Mouse (Mus musculus) midbrain, embryonic 16.5 days (tissue): ENCODE data around the gene Zfp558. TPM values are rescaled to one million over a fixed set of nuclear protein-coding genes. Genes with fewer than 3 reads are reported as not detected.
"Not testable (repeated sequence)": the region's sequence is repeated elsewhere in the genome, so short reads cannot be mapped to it uniquely, and the experiment has no call there.

Experiments used
- ATAC-seq: fragments of 200-750 bp; cut with Nextera tagmentation; 2 replicates; pipeline ENCODE4 v1.8.0; 2017; ENCODE audit warnings: moderate TSS enrichment
- H3K27ac ChIP-seq: fragments of 300-500 bp; sonication (generic); 2 replicates; pipeline ENCODE4 v1.5.1; 2014; ENCODE audit warnings: mild to moderate bottlenecking, low read length, mixed read lengths
- H3K27me3 ChIP-seq: fragments of 300-500 bp; sonication (generic); 2 replicates; pipeline ENCODE4 v1.6.1; 2014; ENCODE audit warnings: low read depth, low read length, mixed read lengths; ENCODE audit not compliant: control insufficient read depth, insufficient read depth
- H3K36me3 ChIP-seq: fragments of 300-500 bp; sonication (generic); 2 replicates; pipeline ENCODE4 v1.6.1; 2014; ENCODE audit warnings: mild to moderate bottlenecking, low read length, moderate library complexity, mixed read lengths; ENCODE audit not compliant: control insufficient read depth, insufficient read depth
- H3K4me1 ChIP-seq: fragments of 300-500 bp; sonication (generic); 2 replicates; pipeline ENCODE4 v1.6.1; 2014; ENCODE audit warnings: mild to moderate bottlenecking, low read length, mixed read lengths; ENCODE audit not compliant: control insufficient read depth, insufficient read depth
- H3K4me2 ChIP-seq: fragments of 300-500 bp; sonication (generic); 2 replicates; pipeline ENCODE4 v1.6.1; 2014; ENCODE audit warnings: mild to moderate bottlenecking, low read length, mixed read lengths
- H3K4me3 ChIP-seq: fragments of 300-500 bp; sonication (generic); 2 replicates; pipeline ENCODE4 v1.5.1; 2014; ENCODE audit warnings: low read depth, mild to moderate bottlenecking, low read length, moderate library complexity, mixed read lengths
- H3K9ac ChIP-seq: fragments of 300-500 bp; sonication (generic); 2 replicates; pipeline ENCODE4 v1.6.1; 2014; ENCODE audit warnings: low read depth, low read length, mixed read lengths
- H3K9me3 ChIP-seq: fragments of 300-500 bp; sonication (generic); replicated peaks from 2 replicates; pipeline ENCODE4 v1.6.1; 2014; ENCODE audit warnings: mild to moderate bottlenecking, low read length, mixed read lengths; ENCODE audit not compliant: control insufficient read depth, poor library complexity, severe bottlenecking
- WGBS: fragments of 180-500 bp; shearing (Covaris S2); extraction: QIAGEN DNeasy Blood & Tissue Kit; methylation state at CpG from one replicate; pipeline ENCODE4 v1.1.7; 2014; 5-methylcytosine and 5-hydroxymethylcytosine counted together
- polyA plus RNA-seq: library from polyadenylated mRNA; unstranded; fragments of >200 nt; fragmentation: Nextera tagmentation; extraction: Ambion mirVana; gene quantifications from 2 replicates; pipeline ENCODE4 v1.2.1, GENCODE M21; 2015

The Zfp558 gene
- 49.4 and 50.9 TPM in 2 replicates for polyA plus RNA-seq

GRCm38 (mm10) chr9:18478168-18478567 lies at the start of gene Zfp558, which contains the start of gene Mbd3l1:
Gene Zfp558 (minus strand): TSS chr9:18478268.
Gene Mbd3l1 (plus strand): TSS chr9:18478359.
- no peaks in the 10 kb centered on the region for H3K36me3 ChIP-seq
- H3K27ac ChIP-seq: no peak within 1 kb of the TSS
- no peak within 1 kb of the TSS for H3K4me3 ChIP-seq
- H3K9ac ChIP-seq: no peak within 1 kb of the TSS
- H3K4me2 ChIP-seq: no peak within 1 kb of the TSS
- WGBS: 79% methylated on average over 3 of the region's 3 CpGs
- no peak for ATAC-seq
- no peaks in the 10 kb centered on the region for H3K9me3 ChIP-seq
- 0 out of 2 replicates have a peak, but pooled peaks cover 2% of the 10 kb centered on the region for H3K27me3 ChIP-seq
- 0 out of 2 replicates have a peak, but pooled peaks cover 4% of the 10 kb centered on the region for H3K4me1 ChIP-seq

GRCm38 (mm10) chr9:18508098-18508497 lies 30.0 kb upstream of the Zfp558 start:
- H3K4me1 ChIP-seq: no peaks in the 10 kb centered on the region
- WGBS: 48% methylated on average over 2 of the region's 2 CpGs
- H3K36me3 ChIP-seq: no peaks in the 10 kb centered on the region
- no peaks in the 10 kb centered on the region for H3K9me3 ChIP-seq
- no peak overlapping the region for H3K4me3 ChIP-seq
- ATAC-seq: 0 out of 2 replicates have a peak, but pooled peaks have one; percentile 17
- no peak overlapping the region for H3K4me2 ChIP-seq
- H3K9ac ChIP-seq: no peak overlapping the region
- H3K27me3 ChIP-seq: no peaks in the 10 kb centered on the region
- no peak overlapping the region for H3K27ac ChIP-seq

GRCm38 (mm10) chr9:18473324-18474128 lies 4.5 kb downstream of the Zfp558 start:
- 0 out of 2 replicates have a peak, but pooled peaks cover 2% of the 10 kb centered on the region for H3K27me3 ChIP-seq
- no peaks in the 10 kb centered on the region for H3K9me3 ChIP-seq
- ATAC-seq: peak; percentile 99
- 3% methylated on average over 39 of the region's 39 CpGs for WGBS
- peak overlapping the region; percentile 76 for H3K4me3 ChIP-seq
- peak overlapping the region; percentile 84 for H3K9ac ChIP-seq
- peak overlapping the region; percentile 74 for H3K4me2 ChIP-seq
- 0 out of 2 replicates have a peak, but pooled peaks cover 9% of the 10 kb centered on the region for H3K36me3 ChIP-seq
- peaks cover 16% of the 10 kb centered on the region for H3K4me1 ChIP-seq
- peak overlapping the region; percentile 95 for H3K27ac ChIP-seq

- Histone ChIP-seq H3K9ac (no peak overlapping the region), H3K27ac (no peak overlapping the region), H3K27me3 (no peaks in the 10 kb centered on the region), H3K4me2 (no peak overlapping the region), H3K4me1 (peaks cover 13% of the 10 kb centered on the region), H3K36me3 (peaks cover 43% of the 10 kb centered on the region), H3K9me3 (peaks cover 7% of the 10 kb centered on the region), H3K4me3 (no peak overlapping the region)
- 87% methylated on average over 3 of the region's 3 CpGs for WGBS
- ATAC-seq: no peak
These were observed 10.1 kb downstream of the Zfp558 start for GRCm38 (mm10) chr9:18468005-18468404.

GRCm38 (mm10) chr9:18467350-18467749 lies 10.7 kb downstream of the Zfp558 start:
- Histone ChIP-seq H3K27me3 (no peaks in the 10 kb centered on the region), H3K4me1 (peaks cover 13% of the 10 kb centered on the region; the same call in 1 of the 2 replicates), H3K9ac (no peak overlapping the region), H3K4me3 (no peak overlapping the region), H3K9me3 (peaks cover 7% of the 10 kb centered on the region), H3K4me2 (no peak overlapping the region), H3K27ac (no peak overlapping the region), H3K36me3 (peaks cover 47% of the 10 kb centered on the region)
- ATAC-seq: no peak
- WGBS: 21% methylated on average over 3 of the region's 3 CpGs

- Histone ChIP-seq H3K36me3 (peaks cover 41% of the 10 kb centered on the region), H3K9me3 (peaks cover 7% of the 10 kb centered on the region; the same call in 1 of the 2 replicates)
- WGBS: 75% methylated on average over 4 of the region's 4 CpGs
These were observed 21.5 kb downstream of the Zfp558 start for GRCm38 (mm10) chr9:18456520-18456919.

GRCm38 (mm10) chr9:18431687-18432086 lies 46.4 kb downstream of the Zfp558 start:
- ATAC-seq: no peak

More at GRCm38 (mm10) chr9:18456520-18456919, 21.5 kb downstream of the Zfp558 start:
- H3K4me2 ChIP-seq: no peak overlapping the region
- no peak overlapping the region for H3K9ac ChIP-seq
- ATAC-seq: no peak
- no peaks in the 10 kb centered on the region for H3K4me1 ChIP-seq
- H3K27me3 ChIP-seq: no peaks in the 10 kb centered on the region
- no peak overlapping the region for H3K27ac ChIP-seq
- no peak overlapping the region for H3K4me3 ChIP-seq

GRCm38 (mm10) chr9:18430354-18430753 lies 47.7 kb downstream of the Zfp558 start, which contains the start of gene Mbd3l2:
Gene Mbd3l2 (plus strand): TSS chr9:18430654.
- H3K9ac ChIP-seq: no peak within 1 kb of the TSS
- no peaks in the 10 kb centered on the region for H3K9me3 ChIP-seq
- H3K36me3 ChIP-seq: no peaks in the 10 kb centered on the region
- no peak within 1 kb of the TSS for H3K4me3 ChIP-seq
- no peak for ATAC-seq
- H3K27me3 ChIP-seq: no peaks in the 10 kb centered on the region
- H3K27ac ChIP-seq: no peak within 1 kb of the TSS
- H3K4me2 ChIP-seq: no peak within 1 kb of the TSS
- H3K4me1 ChIP-seq: no peaks in the 10 kb centered on the region

More at GRCm38 (mm10) chr9:18431687-18432086, 46.4 kb downstream of the Zfp558 start:
- WGBS: 87% methylated on average over 10 of the region's 10 CpGs
- Histone ChIP-seq H3K4me1 (no peaks in the 10 kb centered on the region), H3K4me3 (no peak overlapping the region), H3K27ac (no peak overlapping the region), H3K27me3 (no peaks in the 10 kb centered on the region), H3K9ac (no peak overlapping the region), H3K4me2 (no peak overlapping the region), H3K36me3 (no peaks in the 10 kb centered on the region), H3K9me3 (no peaks in the 10 kb centered on the region)

GRCm38 (mm10) chr9:18412371-18412770 lies 65.7 kb downstream of the Zfp558 start:
- H3K9ac ChIP-seq, H3K27me3 ChIP-seq, H3K27ac ChIP-seq, ATAC-seq, H3K4me3 ChIP-seq, H3K4me1 ChIP-seq, H3K36me3 ChIP-seq, H3K9me3 ChIP-seq, H3K4me2 ChIP-seq: not testable (repeated sequence)
- WGBS: 87% methylated on average over 4 of the region's 4 CpGs
